Comparison of ENCODE assay signal across 21 mouse cellular contexts in genomic region chr1:30804919-30805318, GRCm38 (mm10).
"Had no signal": no experiment of that assay in that cellular context is flagged by ENCODE, and none has a peak within 500 bp of the region (broad histone marks: within the 10 kb centered on the region; RNA-seq: fewer than 3 reads in every experiment).

No protein-coding gene starts in this region.

- H3K4me3 ChIP-seq: lung, embryonic 15.5 days; megakaryocyte, embryonic 14.5 days; midbrain, embryonic 13.5 days; myocyte; neural tube, embryonic 13.5 days; neural tube, embryonic 15.5 days; stomach, embryonic 15.5 days had no signal

- H3K27ac ChIP-seq: lung, embryonic 15.5 days; macrophage; midbrain, embryonic 13.5 days; neural tube, embryonic 13.5 days; neural tube, embryonic 15.5 days; stomach, embryonic 15.5 days; stomach, postnatal 0 days had no signal

- H3K9me3 ChIP-seq: lung, embryonic 15.5 days; megakaryocyte, embryonic 14.5 days; midbrain, embryonic 13.5 days; neural tube, embryonic 13.5 days; neural tube, embryonic 15.5 days; stomach, embryonic 15.5 days had no signal

- H3K9ac ChIP-seq: liver, postnatal 0 days; lung, embryonic 15.5 days; midbrain, embryonic 13.5 days; neural tube, embryonic 13.5 days; neural tube, embryonic 15.5 days; stomach, embryonic 15.5 days had no signal

- DNase-seq: liver, postnatal 0 days; lung, adult 2 months; lung, postnatal 14 days; lung, postnatal 36 days; retina, postnatal 1 day; right cerebral cortex, adult 18-20 months; right cerebral cortex, postnatal 25 days; right cerebral cortex, postnatal 4 days; spleen, adult 18-20 months; thymus, adult 2 months; thymus, postnatal 25 days; thymus, postnatal 4 days had no signal

- H3K4me1 ChIP-seq: lung, embryonic 15.5 days; midbrain, embryonic 13.5 days; neural tube, embryonic 13.5 days; neural tube, embryonic 15.5 days; stomach, embryonic 15.5 days had no signal
